Mouse (Mus musculus) cerebellum, adult 18-20 months (tissue): Measurements from ENCODE around the gene Brox.

Experiments
- DNase-seq, 2 experiments: peaks; one replicate each; pipeline ENCODE4 v3.0.0; 2021

Gene Brox

DNA sequence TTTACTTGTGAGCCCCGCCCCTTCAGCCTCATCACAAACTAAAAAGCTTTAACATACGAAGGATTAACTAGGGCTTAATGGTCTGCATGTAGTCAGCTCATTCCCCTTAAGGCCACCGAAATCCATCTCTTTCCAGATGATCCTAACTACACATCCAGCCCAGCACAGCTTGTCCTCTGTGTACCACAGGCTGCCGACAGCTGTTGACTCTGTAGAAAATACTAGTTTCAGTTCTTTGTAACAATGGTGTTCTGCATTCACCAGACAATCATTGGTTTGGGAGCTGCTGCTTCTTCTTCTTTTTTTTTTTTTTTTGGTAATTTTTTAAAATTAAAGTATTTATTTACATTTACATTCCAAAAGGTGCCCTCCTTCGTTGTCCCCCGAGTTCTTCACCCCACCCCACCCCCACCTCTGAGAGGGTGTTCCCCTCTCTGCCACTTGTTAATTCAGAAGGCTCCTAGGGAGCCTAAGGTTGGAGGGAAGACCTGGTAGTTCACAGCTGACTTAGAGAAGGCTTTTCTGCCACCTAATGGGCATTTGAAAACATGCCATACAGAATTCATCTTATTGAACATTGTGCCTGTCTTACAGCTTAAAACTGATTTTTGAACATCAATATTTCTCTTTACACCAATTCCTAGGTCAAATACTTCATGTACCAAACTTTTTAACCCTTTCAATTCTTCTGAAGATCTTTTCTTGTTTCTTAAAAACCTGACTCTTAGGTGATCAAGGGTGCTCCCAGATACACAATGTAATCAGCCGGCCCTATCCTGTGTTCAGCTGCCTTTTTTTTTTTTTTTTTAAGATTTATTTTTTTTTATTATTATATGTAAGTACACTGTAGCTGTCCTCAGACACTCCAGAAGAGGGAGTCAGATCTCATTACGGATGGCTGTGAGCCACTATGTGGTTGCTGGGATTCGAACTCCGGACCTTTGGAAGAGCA is 23.9 kb downstream of the Brox start:
- no peak for DNase-seq

DNA sequence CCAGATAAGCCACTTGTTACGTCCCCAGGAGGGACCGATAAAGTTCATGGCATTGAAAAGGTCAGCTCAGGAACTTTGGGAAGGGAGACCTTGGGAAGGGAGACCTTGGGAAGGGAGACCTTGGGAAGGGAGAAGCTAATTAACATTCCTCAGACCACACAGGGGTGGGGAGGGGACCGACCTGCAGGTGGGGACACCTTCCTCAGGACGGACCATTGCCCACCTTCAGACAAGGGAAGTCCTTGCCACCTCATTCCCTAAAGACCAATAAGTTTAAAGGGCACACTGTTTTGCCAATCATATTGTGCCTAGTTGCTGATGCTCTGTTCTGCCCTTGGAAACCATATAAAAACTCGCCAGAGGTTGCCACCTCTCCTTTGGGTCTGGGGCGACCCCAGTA is 29.4 kb downstream of the Brox start:
- DNase-seq: no peak

DNA sequence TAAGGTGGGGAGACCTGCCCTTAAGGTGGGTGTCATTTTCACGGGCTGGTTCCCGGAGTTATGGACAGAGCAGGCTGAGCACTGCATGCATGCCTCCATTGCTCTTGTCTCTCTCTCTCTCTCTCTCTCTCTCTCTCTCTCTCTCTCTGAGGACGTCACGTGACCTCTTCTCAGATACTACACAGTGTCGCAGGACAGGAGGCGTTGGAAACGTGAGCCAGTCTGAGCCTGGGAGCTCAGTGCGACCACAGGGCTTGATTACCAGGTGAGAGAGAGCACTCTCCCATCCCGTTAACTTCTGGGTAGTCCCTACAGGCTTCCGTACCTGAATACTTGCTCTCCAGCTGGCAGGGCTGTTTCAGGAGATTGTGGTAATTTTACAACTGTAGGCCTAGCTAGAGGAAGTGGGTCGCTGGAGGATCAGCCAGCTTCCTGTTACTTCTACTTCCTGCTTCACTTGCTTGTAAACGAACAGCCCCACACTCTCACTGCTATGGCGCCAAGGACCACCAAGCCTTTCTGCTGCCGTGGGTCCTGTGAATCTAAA is 31.1 kb downstream of the Brox start:
- DNase-seq: no peak

DNA sequence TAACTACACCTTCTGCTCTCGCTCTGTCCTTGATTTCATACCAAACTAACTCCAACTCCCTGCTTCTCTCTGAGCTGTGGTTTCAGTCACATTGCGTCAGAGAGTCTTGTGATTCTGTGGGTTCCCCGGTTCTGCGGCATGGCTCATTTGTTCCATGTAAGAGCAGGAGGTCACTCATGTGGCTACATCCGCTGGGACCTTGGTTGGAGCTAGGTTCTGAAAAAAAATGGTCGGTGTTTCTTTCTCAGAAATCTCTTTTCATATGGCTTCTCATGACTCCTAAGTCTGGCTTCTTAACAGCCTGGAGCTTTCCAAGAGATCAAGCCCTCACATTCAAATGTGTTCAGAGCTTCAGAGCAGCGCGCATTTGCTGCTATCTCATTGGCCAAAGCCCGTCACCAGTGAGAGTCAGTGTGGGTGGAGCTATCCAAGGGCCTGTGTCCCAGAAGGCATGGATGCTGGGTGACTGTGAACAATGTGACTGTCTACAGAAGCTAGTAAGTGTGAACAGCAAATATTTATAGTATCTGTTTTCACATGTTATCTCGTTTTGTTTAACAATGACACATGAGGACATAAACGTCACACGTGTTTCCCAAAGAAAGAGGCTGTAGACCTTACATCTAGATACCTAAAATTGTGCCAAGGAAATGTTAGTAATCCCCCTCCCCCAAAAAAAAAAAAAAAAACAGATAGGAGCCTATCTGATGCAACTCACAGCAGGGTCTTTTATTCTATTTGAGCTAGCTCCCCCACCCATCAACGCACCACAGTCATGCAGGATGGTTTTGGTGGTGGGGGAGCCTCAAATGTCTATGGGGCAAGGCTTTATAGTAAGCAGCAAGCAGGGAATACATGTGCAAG is 32.7 kb downstream of the Brox start:
- DNase-seq: no peak

DNA sequence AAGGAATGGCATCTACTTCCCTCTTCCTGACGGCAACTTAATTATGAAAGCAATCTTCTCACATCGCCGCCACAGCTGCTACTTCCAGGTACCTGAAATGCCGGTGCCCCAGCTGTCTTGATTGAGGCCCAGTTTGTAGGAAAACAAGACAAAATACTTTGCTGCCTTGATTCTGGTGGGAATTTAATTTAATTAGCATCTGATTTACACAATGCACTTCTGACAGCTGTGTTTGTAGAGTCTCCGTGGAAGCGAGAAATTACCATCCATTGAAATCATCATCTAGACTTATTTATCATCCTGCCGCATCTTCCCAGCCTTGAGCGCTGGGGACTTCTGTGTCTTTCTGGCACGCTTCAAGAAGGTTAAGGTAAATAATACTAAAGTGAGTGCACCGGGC is 44.5 kb downstream of the Brox start:
- no peak for DNase-seq

DNA sequence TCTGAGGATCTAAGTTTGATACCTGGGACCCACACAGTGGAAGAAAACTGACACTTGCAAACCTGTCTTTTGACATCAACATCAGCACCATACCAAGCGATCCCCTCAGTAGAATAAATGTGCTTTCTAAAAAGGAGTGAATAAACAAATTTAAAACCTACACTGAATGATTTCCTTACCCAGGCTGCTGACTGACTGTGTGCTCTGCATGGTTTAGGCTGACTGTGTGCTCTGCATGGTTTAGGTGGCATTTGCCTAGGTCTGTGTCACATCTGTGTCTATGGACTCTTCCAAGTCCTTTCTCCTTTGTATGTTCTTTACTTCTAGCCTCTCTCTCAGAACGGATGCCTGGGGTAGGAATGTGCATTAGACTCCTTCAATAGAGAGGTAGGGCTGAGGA is 45.3 kb downstream of the Brox start:
- DNase-seq: no peak

DNA sequence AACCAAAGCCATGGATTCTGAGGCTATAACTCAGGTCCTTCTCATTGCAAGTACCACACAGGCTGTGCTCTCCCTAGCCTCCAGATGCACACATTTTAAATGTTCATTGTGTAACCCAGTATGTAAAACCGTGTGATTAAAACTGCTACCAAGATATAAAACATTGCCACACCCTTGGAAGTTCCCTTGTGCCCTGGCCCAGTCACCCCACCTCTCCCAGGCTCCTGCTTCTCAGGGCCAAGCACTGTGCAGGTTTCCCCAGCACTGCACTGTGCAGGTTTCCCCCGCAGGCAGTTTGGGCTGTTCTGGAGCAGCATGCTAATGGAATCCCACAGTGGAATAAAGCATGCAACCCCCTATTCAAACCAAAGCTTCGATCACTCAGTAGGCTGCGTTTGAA is 46.5 kb downstream of the Brox start:
- no peak for DNase-seq

DNA sequence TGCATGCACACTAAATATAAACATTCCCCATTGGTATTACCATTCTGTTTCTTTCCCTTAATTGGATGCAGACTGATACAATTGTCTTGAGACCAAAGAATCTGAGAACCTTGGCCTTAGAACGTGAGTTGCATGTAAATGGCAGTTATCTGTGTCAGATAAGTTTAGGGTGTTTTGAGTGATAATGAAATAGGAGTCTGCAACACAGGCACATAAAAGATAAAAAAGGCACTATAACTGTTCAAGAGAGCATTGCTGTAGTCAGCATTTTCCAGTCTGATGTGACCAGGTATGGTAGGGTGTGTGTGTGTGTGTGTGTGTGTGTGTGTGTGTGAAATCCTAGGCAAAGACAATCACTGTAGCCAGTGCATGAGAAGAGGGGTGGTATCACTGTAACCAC is 48.9 kb downstream of the Brox start:
- no peak for DNase-seq

DNA sequence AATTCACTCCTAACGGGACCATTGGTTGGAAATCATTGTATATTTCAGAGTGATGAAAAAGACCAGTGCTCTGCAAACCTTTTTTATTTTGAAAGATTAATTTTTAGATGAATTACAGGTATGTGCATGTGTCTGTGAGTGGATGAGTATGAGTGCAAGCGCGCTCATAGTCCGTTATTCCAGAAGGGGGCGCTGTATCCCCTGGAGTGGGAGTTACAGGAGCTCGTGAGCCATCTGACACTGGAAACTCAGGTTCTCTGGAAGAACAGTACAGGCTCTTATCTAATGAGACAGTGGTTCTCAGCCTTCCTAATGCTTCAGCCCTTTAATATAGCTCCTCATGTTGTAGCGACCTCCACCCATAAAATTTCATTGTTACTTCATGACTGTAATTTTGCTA is 53.8 kb downstream of the Brox start:
- no peak for DNase-seq

DNA sequence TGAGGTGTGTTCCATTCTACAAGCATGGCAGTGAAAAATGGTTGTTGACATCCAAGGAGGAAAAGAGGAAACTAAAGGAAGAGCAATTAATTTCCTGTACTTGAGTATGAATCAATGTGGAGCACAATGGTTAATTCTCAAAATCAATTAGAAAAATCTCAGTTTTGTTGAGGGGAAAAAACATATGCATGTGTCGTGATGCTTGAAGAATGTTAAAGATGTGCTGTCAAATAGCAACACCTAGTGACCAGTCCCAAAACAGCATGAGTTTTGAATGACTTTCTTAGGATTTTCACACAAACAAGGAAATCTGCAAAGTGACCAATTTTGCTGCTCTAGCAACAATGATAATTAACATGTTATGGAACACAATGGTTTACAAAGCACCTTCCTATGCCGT is 59.2 kb downstream of the Brox start:
- peak in 1 of 2 experiments; percentile 16 for DNase-seq

DNA sequence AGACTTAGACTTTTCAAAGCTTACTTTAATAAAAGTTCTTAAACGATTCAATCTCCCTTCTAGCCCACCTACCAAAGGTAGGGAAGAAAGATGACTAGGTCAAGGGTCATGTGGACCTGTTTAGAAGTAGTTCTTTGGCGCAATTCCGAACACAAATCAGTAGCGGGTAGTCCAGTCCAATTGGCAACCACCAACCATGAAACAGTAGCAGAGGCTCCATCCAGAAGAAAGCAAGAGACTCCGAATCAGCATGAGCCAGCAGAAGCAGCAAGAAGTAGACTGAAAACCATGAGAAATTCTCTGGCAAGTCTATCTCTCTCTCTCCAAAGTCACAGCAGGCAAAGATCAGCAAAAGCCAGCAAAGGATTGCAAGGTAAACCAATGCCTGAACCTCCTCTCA is 60.6 kb downstream of the Brox start:
- DNase-seq: no peak

DNA sequence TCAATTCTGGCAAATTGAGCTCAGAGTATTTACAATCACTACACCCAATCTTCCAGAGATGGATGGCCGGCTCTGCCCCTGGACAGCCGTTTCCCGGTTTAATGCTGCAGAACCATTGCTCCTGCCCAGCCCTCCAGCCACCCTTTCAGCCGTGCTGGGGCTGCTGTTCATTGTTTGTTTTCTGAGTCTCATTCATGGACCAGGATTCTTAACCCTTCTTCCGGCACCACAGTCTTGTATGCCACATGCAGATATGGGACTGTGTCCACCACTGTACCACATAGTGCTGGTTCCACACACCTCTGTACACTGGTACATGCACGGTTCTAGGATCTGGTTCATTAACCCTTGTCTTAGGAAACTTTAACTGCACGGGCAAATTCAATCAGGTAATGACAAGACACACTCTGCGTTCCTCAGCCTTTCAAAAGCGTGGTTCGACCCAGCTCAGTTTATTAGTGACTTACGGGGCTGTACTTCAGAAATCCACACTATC is 63.3 kb downstream of the Brox start:
- no peak for DNase-seq

DNA sequence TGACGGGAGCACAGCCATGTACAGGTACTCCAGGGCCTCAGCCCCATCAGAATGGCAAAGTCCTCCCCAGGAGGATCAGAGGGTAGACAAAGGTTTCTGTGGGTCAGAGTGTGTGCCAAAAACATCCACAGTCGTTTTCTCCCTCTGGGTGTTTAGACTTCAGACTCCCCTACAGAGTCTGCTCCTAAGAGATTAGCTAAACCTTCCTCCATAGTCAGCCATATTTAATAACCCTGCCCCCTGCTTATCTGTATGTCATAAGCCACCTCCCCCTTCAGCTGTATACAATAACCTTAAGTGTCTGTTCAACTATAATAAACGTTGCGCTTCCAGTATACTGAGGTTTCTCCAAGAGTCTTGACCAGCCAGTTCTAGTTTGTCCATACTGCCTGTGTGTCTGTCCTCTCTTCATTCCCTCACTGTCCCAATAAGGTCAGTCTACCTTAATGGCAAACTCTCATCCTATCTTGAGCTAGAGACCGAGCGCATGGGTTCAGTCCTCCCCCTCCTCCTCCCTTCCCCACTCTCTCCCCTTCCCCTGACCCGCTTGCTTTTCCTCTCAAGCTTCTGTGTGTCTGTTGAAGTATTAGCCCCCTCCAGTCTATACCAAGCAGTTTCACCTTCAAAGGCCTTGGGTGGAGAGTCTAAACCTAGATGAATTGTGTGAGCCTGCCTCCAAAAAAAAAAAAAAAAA is 63.9 kb downstream of the Brox start:
- no peak for DNase-seq

DNA sequence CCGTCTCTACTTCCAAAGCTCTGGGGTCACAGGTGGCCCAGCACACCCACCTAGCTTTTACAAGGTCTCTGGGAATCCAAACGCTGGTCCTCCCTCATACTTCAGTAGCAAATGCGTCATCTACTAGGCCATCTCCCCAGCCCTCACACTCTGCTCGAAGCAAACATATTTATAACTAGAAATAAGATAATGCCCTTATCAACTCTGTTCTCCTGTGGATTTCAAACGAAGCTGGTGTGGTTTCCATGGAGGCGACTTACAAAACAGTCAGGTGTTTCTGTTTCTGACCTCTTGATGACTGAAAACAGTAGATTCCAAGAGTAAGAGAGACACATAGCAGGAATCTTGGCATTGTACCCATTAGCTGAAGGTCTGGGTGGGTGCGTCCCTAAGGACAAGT is 69.6 kb downstream of the Brox start:
- DNase-seq: no peak
